Mouse (Mus musculus): ENCODE measurements at regions not wholly inside any gene's neighbourhood (a gene's known extent, or its start where the extent isn't known, plus 50 kb on each side); places are given as distances from the start of the nearest gene placed in this dataset.
"Not testable (repeated sequence)": the region's sequence is repeated elsewhere in the genome, so short reads cannot be mapped to it uniquely, and the experiment has no call there.

GRCm38 (mm10) chr9:14071728-14072127 is 203.1 kb upstream of the Sesn3 start:
- WGBS = 85% methylated on average over 6 of the region's 6 CpGs

DNA sequence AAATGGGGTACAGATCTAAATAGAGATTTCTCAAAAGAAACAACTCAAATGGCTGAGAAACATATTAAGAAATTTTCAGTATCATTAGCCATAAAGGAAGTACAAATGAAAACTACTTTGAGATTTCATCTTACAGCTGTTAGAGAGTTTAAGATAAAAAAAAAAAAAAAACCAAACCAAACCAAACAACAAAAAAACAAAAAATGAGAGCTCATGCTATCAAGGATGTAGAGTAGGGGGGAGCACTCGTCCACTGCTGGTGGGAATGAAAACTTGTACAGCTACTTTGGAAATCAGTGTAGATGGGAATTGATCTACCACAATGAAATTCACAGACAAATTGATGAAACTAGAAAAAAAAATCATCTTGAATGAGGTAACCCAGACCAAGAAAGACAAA is 201.9 kb upstream of the Sesn3 start:
- H3K4me1 ChIP-seq (ENCODE audit: control insufficient read depth, insufficient read depth, low read length) = no peaks in the 10 kb centered on the region
- H3K4me3 ChIP-seq (replicated peaks; ENCODE audit: low read depth, low read length) = no peak overlapping the region
- no peaks in the 10 kb centered on the region for H3K27me3 ChIP-seq (ENCODE audit: control insufficient read depth, insufficient read depth, low read length)
- H3K4me2 ChIP-seq (ENCODE audit: low read length) = no peak overlapping the region
- ATAC-seq (ENCODE audit: low FRiP score, low TSS enrichment) (no peak), DNase-seq (no peak)
- H3K9me3 ChIP-seq (ENCODE audit: control insufficient read depth, low read length) = no peaks in the 10 kb centered on the region
- no peaks in the 10 kb centered on the region for H3K36me3 ChIP-seq (ENCODE audit: control insufficient read depth, insufficient read depth, low read length)
- H3K9ac ChIP-seq (replicated peaks; ENCODE audit: low read length) = no peak overlapping the region
- H3K27ac ChIP-seq (replicated peaks; ENCODE audit: low read depth, low read length) = no peak overlapping the region
- 89% methylated on average over 1 of the region's 1 CpGs for WGBS

More at GRCm38 (mm10) chr9:14071728-14072127, 203.1 kb upstream of the Sesn3 start:
- no peak overlapping the region for H3K27ac ChIP-seq (replicated peaks; ENCODE audit: low read depth, low read length)
- no peak overlapping the region for H3K4me2 ChIP-seq (ENCODE audit: low read length)
- no peaks in the 10 kb centered on the region for H3K27me3 ChIP-seq (ENCODE audit: control insufficient read depth, insufficient read depth, low read length)
- H3K36me3 ChIP-seq (ENCODE audit: control insufficient read depth, insufficient read depth, low read length) = no peaks in the 10 kb centered on the region
- no peak overlapping the region for H3K4me3 ChIP-seq (replicated peaks; ENCODE audit: low read depth, low read length)
- H3K9ac ChIP-seq (replicated peaks; ENCODE audit: low read length) = no peak overlapping the region
- DNase-seq = no peak
- ATAC-seq (ENCODE audit: low FRiP score, low TSS enrichment) = no peak
- H3K9me3 ChIP-seq (ENCODE audit: control insufficient read depth, low read length) = no peaks in the 10 kb centered on the region
- H3K4me1 ChIP-seq (ENCODE audit: control insufficient read depth, insufficient read depth, low read length) = no peaks in the 10 kb centered on the region

DNA sequence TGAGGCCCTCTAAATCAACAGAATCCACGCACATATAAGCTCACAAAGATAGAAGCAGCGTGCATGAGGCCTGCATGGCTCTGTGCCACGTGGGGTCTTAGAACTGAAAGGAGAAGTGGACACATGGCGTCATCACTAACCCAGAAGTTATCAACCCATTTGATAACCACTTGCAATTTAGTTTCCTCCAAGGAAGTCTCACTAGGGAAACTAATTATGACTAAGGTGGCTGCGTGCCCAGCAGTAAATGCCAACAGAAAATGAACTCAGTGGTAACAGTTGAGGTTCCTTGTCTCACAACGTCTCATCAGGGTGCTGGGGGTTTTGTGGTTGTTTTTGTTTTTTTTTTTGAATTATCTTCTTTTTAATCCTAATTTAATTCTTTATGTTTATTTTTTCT is 200.6 kb upstream of the Sesn3 start:
- Histone ChIP-seq H3K4me3 (replicated peaks; ENCODE audit: low read depth, low read length) (no peak overlapping the region), H3K9ac (replicated peaks; ENCODE audit: low read length) (no peak overlapping the region), H3K9me3 (ENCODE audit: control insufficient read depth, low read length) (no peaks in the 10 kb centered on the region), H3K27me3 (ENCODE audit: control insufficient read depth, insufficient read depth, low read length) (no peaks in the 10 kb centered on the region), H3K4me1 (ENCODE audit: control insufficient read depth, insufficient read depth, low read length) (no peaks in the 10 kb centered on the region), H3K27ac (replicated peaks; ENCODE audit: low read depth, low read length) (no peak overlapping the region), H3K36me3 (ENCODE audit: control insufficient read depth, insufficient read depth, low read length) (no peaks in the 10 kb centered on the region), H3K4me2 (ENCODE audit: low read length) (no peak overlapping the region)
- 91% methylated on average over 6 of the region's 6 CpGs for WGBS
- DNase-seq (no peak), ATAC-seq (ENCODE audit: low FRiP score, low TSS enrichment) (no peak)

- not testable (repeated sequence) for H3K27ac ChIP-seq (replicated peaks; ENCODE audit: low read depth, low read length); ATAC-seq (ENCODE audit: low FRiP score, low TSS enrichment); H3K27me3 ChIP-seq (ENCODE audit: control insufficient read depth, insufficient read depth, low read length); H3K4me3 ChIP-seq (replicated peaks; ENCODE audit: low read depth, low read length); H3K36me3 ChIP-seq (ENCODE audit: control insufficient read depth, insufficient read depth, low read length); H3K4me2 ChIP-seq (ENCODE audit: low read length); H3K9me3 ChIP-seq (ENCODE audit: control insufficient read depth, low read length); H3K4me1 ChIP-seq (ENCODE audit: control insufficient read depth, insufficient read depth, low read length); H3K9ac ChIP-seq (replicated peaks; ENCODE audit: low read length); DNase-seq
These were observed 200.0 kb upstream of the Sesn3 start for GRCm38 (mm10) chr9:14074866-14075265.

DNA sequence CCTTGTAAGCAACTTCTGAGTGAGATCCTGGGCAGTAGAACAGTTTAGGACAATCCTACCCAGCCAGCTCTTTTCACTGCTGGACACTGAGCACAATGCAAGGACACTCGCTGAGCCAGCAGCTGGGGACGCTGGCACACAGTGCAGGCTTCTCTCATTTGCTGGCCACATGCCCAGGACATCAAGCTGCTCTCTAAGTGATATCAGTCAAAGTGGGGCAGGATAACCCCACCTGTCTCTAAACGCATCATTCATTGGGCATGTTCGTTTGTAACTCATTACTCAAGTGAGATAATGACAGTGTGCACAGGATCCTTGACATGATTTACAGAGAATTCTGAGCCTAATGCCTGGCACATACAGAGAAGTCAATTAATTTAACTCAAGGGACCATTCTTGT is 199.4 kb upstream of the Sesn3 start:
- ATAC-seq (ENCODE audit: low FRiP score, low TSS enrichment) (0 out of 2 replicates have a peak, but pooled peaks have one; percentile 40), DNase-seq (peak; percentile 63)
- no peaks in the 10 kb centered on the region for H3K36me3 ChIP-seq (ENCODE audit: control insufficient read depth, insufficient read depth, low read length)
- H3K9me3 ChIP-seq (ENCODE audit: control insufficient read depth, low read length) = no peaks in the 10 kb centered on the region
- WGBS = 69% methylated on average over 4 of the region's 4 CpGs
- no peaks in the 10 kb centered on the region for H3K27me3 ChIP-seq (ENCODE audit: control insufficient read depth, insufficient read depth, low read length)
- H3K27ac ChIP-seq (replicated peaks; ENCODE audit: low read depth, low read length) = no peak overlapping the region
- H3K9ac ChIP-seq (replicated peaks; ENCODE audit: low read length) = no peak overlapping the region
- no peak overlapping the region for H3K4me3 ChIP-seq (replicated peaks; ENCODE audit: low read depth, low read length)
- no peak overlapping the region for H3K4me2 ChIP-seq (ENCODE audit: low read length)
- H3K4me1 ChIP-seq (ENCODE audit: control insufficient read depth, insufficient read depth, low read length) = no peaks in the 10 kb centered on the region

- Histone ChIP-seq H3K4me2 (ENCODE audit: low read length) (no peak overlapping the region), H3K36me3 (ENCODE audit: control insufficient read depth, insufficient read depth, low read length) (no peaks in the 10 kb centered on the region), H3K27me3 (ENCODE audit: control insufficient read depth, insufficient read depth, low read length) (no peaks in the 10 kb centered on the region), H3K9ac (replicated peaks; ENCODE audit: low read length) (no peak overlapping the region), H3K4me3 (replicated peaks; ENCODE audit: low read depth, low read length) (no peak overlapping the region), H3K4me1 (ENCODE audit: control insufficient read depth, insufficient read depth, low read length) (no peaks in the 10 kb centered on the region), H3K9me3 (ENCODE audit: control insufficient read depth, low read length) (no peaks in the 10 kb centered on the region), H3K27ac (replicated peaks; ENCODE audit: low read depth, low read length) (no peak overlapping the region)
- ATAC-seq (ENCODE audit: low FRiP score, low TSS enrichment) = no peak
- 81% methylated on average over 1 of the region's 1 CpGs for WGBS
- no peak for DNase-seq
These were observed 199.0 kb upstream of the Sesn3 start for GRCm38 (mm10) chr9:14075868-14076267.

GRCm38 (mm10) chr9:14076728-14077127 is 198.1 kb upstream of the Sesn3 start:
- ATAC-seq (ENCODE audit: low FRiP score, low TSS enrichment) (no peak), DNase-seq (no peak)
- Histone ChIP-seq H3K27me3 (ENCODE audit: control insufficient read depth, insufficient read depth, low read length) (no peaks in the 10 kb centered on the region), H3K4me2 (ENCODE audit: low read length) (no peak overlapping the region), H3K4me1 (ENCODE audit: control insufficient read depth, insufficient read depth, low read length) (no peaks in the 10 kb centered on the region), H3K9me3 (ENCODE audit: control insufficient read depth, low read length) (no peaks in the 10 kb centered on the region), H3K4me3 (replicated peaks; ENCODE audit: low read depth, low read length) (no peak overlapping the region), H3K9ac (replicated peaks; ENCODE audit: low read length) (no peak overlapping the region), H3K27ac (replicated peaks; ENCODE audit: low read depth, low read length) (no peak overlapping the region), H3K36me3 (ENCODE audit: control insufficient read depth, insufficient read depth, low read length) (no peaks in the 10 kb centered on the region)
- WGBS = 79% methylated on average over 5 of the region's 5 CpGs

DNA sequence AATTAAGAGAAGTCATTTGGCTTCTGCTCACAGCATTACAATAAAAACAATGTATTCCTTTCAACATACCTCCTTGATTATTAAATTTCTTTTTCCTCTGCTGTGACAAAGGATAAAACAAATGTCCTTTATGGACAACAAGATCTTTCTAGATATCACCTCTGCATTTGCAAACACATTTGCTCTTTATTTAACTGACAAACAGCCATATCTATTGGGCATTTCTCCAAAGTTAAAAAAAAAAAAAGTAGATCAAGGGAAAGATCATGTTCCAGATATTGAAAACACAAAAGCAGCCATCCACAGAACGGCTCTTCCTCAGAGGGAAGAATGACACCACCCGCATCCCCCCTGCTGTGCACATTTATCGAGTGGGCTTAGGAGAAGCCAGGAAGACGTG is 193.7 kb upstream of the Sesn3 start:
- Histone ChIP-seq H3K4me1 (ENCODE audit: control insufficient read depth, insufficient read depth, low read length) (no peaks in the 10 kb centered on the region), H3K9ac (replicated peaks; ENCODE audit: low read length) (no peak overlapping the region), H3K36me3 (ENCODE audit: control insufficient read depth, insufficient read depth, low read length) (no peaks in the 10 kb centered on the region), H3K27me3 (ENCODE audit: control insufficient read depth, insufficient read depth, low read length) (no peaks in the 10 kb centered on the region), H3K4me3 (replicated peaks; ENCODE audit: low read depth, low read length) (no peak overlapping the region), H3K27ac (replicated peaks; ENCODE audit: low read depth, low read length) (no peak overlapping the region), H3K4me2 (ENCODE audit: low read length) (no peak overlapping the region), H3K9me3 (ENCODE audit: control insufficient read depth, low read length) (no peaks in the 10 kb centered on the region)
- ATAC-seq (ENCODE audit: low FRiP score, low TSS enrichment) (no peak), DNase-seq (peak; percentile 40)
- 17% methylated on average over 4 of the region's 4 CpGs for WGBS

DNA sequence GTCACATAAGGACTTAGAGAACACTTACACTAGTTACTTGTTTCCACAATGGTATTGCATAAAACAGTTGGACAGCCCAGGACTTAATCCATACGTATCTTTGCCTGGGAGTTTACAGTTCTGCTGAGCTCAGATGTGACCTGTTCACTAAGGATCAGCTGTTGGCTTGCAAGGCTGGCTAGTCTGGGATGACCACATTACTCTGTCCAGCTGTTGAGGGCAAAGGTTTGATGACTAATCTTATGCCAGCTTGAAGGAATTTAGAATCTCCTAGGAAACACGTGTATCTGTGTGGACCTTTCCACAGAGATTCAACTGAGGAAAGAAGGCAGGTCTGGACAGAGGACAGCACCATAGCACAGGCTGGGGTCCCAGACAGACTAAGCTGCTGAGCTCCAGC is 188.7 kb upstream of the Sesn3 start:
- H3K4me1 ChIP-seq (ENCODE audit: control insufficient read depth, insufficient read depth, low read length) = no peaks in the 10 kb centered on the region
- DNase-seq = no peak
- no peak overlapping the region for H3K4me3 ChIP-seq (replicated peaks; ENCODE audit: low read depth, low read length)
- H3K27ac ChIP-seq (replicated peaks; ENCODE audit: low read depth, low read length) = no peak overlapping the region
- H3K9ac ChIP-seq (replicated peaks; ENCODE audit: low read length) = no peak overlapping the region
- H3K4me2 ChIP-seq (ENCODE audit: low read length) = no peak overlapping the region
- H3K27me3 ChIP-seq (ENCODE audit: control insufficient read depth, insufficient read depth, low read length) = no peaks in the 10 kb centered on the region
- WGBS = 63% methylated on average over 2 of the region's 2 CpGs
- no peaks in the 10 kb centered on the region for H3K9me3 ChIP-seq (ENCODE audit: control insufficient read depth, low read length)
- no peaks in the 10 kb centered on the region for H3K36me3 ChIP-seq (ENCODE audit: control insufficient read depth, insufficient read depth, low read length)
- no peak for ATAC-seq (ENCODE audit: low FRiP score, low TSS enrichment)
